Mouse (Mus musculus) stomach, embryonic 14.5 days (tissue): ENCODE data around the gene Pi4kb. TPM values are rescaled to one million over a fixed set of nuclear protein-coding genes. Genes with fewer than 3 reads are reported as not detected.
"Not testable (repeated sequence)": the region's sequence is repeated elsewhere in the genome, so short reads cannot be mapped to it uniquely, and the experiment has no call there.

Source experiments
- ATAC-seq: fragments of 200-750 bp; cut with Nextera tagmentation; 2 replicates; pipeline ENCODE4 v1.8.0; 2017; ENCODE audit warnings: low read depth, moderate TSS enrichment; ENCODE audit not compliant: insufficient number of reproducible peaks, insufficient read depth, low FRiP score
- H3K27ac ChIP-seq: fragments of 300-500 bp; sonication (generic); 2 replicates; pipeline ENCODE4 v1.5.1; 2014; ENCODE audit warnings: mild to moderate bottlenecking, low read length, moderate library complexity, mixed read lengths
- H3K27me3 ChIP-seq: fragments of 300-500 bp; sonication (generic); 2 replicates; pipeline ENCODE4 v1.6.1; 2014; ENCODE audit warnings: low read length, control low read depth, mixed read lengths; ENCODE audit not compliant: control insufficient read depth, insufficient read depth
- H3K36me3 ChIP-seq: fragments of 300-500 bp; sonication (generic); 2 replicates; pipeline ENCODE4 v1.6.1; 2014; ENCODE audit warnings: mild to moderate bottlenecking, control low read depth, low read length, moderate library complexity, mixed read lengths; ENCODE audit not compliant: control insufficient read depth, insufficient read depth
- H3K4me1 ChIP-seq: fragments of 300-500 bp; sonication (generic); 2 replicates; pipeline ENCODE4 v1.6.1; 2014; ENCODE audit warnings: low read length, control low read depth, mixed read lengths; ENCODE audit not compliant: control insufficient read depth, insufficient read depth
- H3K4me2 ChIP-seq: fragments of 300-500 bp; sonication (generic); replicated peaks from 2 replicates; pipeline ENCODE4 v1.6.1; 2014; ENCODE audit warnings: low read depth, low read length, control low read depth
- H3K4me3 ChIP-seq: fragments of 300-500 bp; sonication (generic); 2 replicates; pipeline ENCODE4 v1.5.1; 2014; ENCODE audit warnings: low read depth, low read length, control low read depth
- H3K9ac ChIP-seq: fragments of 300-500 bp; sonication (generic); replicated peaks from 2 replicates; pipeline ENCODE4 v1.6.1; 2014; ENCODE audit warnings: low read depth, mild to moderate bottlenecking, control low read depth, low read length, moderate library complexity, mixed read lengths
- H3K9me3 ChIP-seq: fragments of 300-500 bp; sonication (generic); 2 replicates; pipeline ENCODE4 v1.6.1; 2016; ENCODE audit warnings: low read depth, low read length, control low read depth; ENCODE audit not compliant: control insufficient read depth
- WGBS: fragments of 180-500 bp; shearing (Covaris S2); extraction: QIAGEN DNeasy Blood & Tissue Kit; methylation state at CpG from one replicate; pipeline ENCODE4 v1.1.7; 2014; 5-methylcytosine and 5-hydroxymethylcytosine counted together
- polyA plus RNA-seq: library from polyadenylated mRNA; unstranded; fragments of >200 nt; fragmentation: Nextera tagmentation; extraction: Ambion mirVana; gene quantifications from 2 replicates; pipeline ENCODE4 v1.2.1, GENCODE M21; 2014

The Pi4kb gene
- polyA plus RNA-seq, 1 experiment from 2014 or later, result 24.7 TPM

GRCm38 (mm10) chr3:94933604-94934003, 40.9 kb upstream of the Pi4kb start:
- not testable (repeated sequence) for H3K9me3 ChIP-seq, H3K27me3 ChIP-seq, H3K4me3 ChIP-seq, H3K36me3 ChIP-seq, H3K9ac ChIP-seq, ATAC-seq, H3K4me1 ChIP-seq
- peak overlapping the region; percentile 50 for H3K4me2 ChIP-seq
- no CpG with 5 or more reads among the region's 2 CpGs for WGBS
- H3K27ac ChIP-seq, result peak overlapping the region; percentile 95

DNA sequence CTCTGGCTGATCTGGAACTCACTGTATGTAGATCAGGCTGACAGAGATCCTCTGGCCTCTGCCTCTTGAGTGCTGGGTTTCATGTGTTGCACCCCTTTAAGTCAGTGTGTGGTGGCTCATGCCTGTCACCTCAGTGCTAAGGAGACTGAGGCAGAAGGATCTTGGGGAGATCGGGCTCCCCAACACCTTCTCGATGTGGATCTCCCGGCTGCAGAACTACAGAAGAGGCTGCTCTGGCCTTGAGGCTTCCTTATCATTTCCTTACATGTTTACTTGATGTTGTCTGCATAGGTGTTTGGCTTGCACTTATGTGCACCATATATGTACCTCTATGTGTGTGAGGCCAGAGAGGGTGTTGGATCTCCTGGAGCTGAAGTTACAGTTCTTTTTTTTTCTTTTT, 40.0 kb upstream of the Pi4kb start:
- WGBS, result 91% methylated on average over 3 of the region's 3 CpGs

DNA sequence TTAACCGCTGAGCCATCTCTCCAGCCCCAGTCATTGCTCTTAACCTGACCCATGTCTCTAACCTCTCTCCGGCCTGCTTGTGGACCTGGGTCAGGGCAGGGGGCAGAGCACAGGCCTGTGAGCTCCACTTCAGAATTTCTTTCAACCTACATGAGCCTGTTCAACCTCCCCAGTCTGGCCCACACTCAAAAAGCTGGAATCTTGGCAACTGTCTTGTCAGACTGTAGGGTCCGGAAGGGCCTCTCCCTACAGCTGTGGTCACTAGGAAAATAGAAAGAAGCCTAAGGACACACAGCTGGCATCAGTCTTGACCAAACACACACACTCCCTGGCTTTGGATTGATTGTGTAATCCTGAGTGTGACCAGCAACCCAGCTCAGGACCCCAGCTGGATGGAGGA, 39.2 kb upstream of the Pi4kb start:
- H3K27me3 ChIP-seq, H3K4me1 ChIP-seq, ATAC-seq, H3K36me3 ChIP-seq, H3K4me3 ChIP-seq, H3K9ac ChIP-seq, H3K4me2 ChIP-seq, H3K9me3 ChIP-seq, H3K27ac ChIP-seq: not testable (repeated sequence)
- WGBS, result 70% methylated on average over 3 of the region's 3 CpGs

More for the DNA sequence above, 40.0 kb upstream of the Pi4kb start:
- not testable (repeated sequence) for H3K4me1 ChIP-seq, H3K27ac ChIP-seq, H3K36me3 ChIP-seq, H3K9me3 ChIP-seq, ATAC-seq, H3K9ac ChIP-seq, H3K4me3 ChIP-seq, H3K4me2 ChIP-seq, H3K27me3 ChIP-seq

- not testable (repeated sequence) for H3K27ac ChIP-seq, H3K27me3 ChIP-seq, H3K4me2 ChIP-seq, H3K4me1 ChIP-seq, H3K9ac ChIP-seq, H3K9me3 ChIP-seq, H3K4me3 ChIP-seq, H3K36me3 ChIP-seq, ATAC-seq
- 82% methylated on average over 5 of the region's 5 CpGs for WGBS
Measured at GRCm38 (mm10) chr3:94936147-94936546, 38.4 kb upstream of the Pi4kb start.

GRCm38 (mm10) chr3:94937194-94937593, 37.3 kb upstream of the Pi4kb start:
- ATAC-seq, H3K4me1 ChIP-seq, H3K9ac ChIP-seq, H3K4me2 ChIP-seq, H3K27ac ChIP-seq, H3K9me3 ChIP-seq, H3K36me3 ChIP-seq, H3K27me3 ChIP-seq, H3K4me3 ChIP-seq: not testable (repeated sequence)
- 90% methylated on average over 6 of the region's 7 CpGs for WGBS

- not testable (repeated sequence) for H3K27me3 ChIP-seq, ATAC-seq
- WGBS, result 49% methylated on average over 9 of the region's 9 CpGs
Measured at GRCm38 (mm10) chr3:94940033-94940432, 34.5 kb upstream of the Pi4kb start.

GRCm38 (mm10) chr3:94942211-94942967, 32.1 kb upstream of the Pi4kb start:
- H3K27me3 ChIP-seq, H3K4me2 ChIP-seq, H3K9me3 ChIP-seq, H3K4me3 ChIP-seq, H3K27ac ChIP-seq, H3K4me1 ChIP-seq, H3K9ac ChIP-seq, H3K36me3 ChIP-seq: not testable (repeated sequence)
- 82% methylated on average over 7 of the region's 9 CpGs for WGBS
- peak; percentile 42; the same call in 1 of the 2 replicates for ATAC-seq

More at GRCm38 (mm10) chr3:94940033-94940432, 34.5 kb upstream of the Pi4kb start:
- H3K4me2 ChIP-seq, H3K9ac ChIP-seq, H3K4me1 ChIP-seq, H3K36me3 ChIP-seq, H3K9me3 ChIP-seq, H3K4me3 ChIP-seq, H3K27ac ChIP-seq: not testable (repeated sequence)

GRCm38 (mm10) chr3:94943706-94944105, 30.8 kb upstream of the Pi4kb start:
- H3K36me3 ChIP-seq, H3K4me1 ChIP-seq, H3K9me3 ChIP-seq, H3K4me2 ChIP-seq, H3K27ac ChIP-seq, H3K9ac ChIP-seq, H3K27me3 ChIP-seq, ATAC-seq, H3K4me3 ChIP-seq: not testable (repeated sequence)
- WGBS, result 26% methylated on average over 3 of the region's 4 CpGs

- no peaks in the 10 kb centered on the region for H3K36me3 ChIP-seq
- ATAC-seq, result no peak
- 73% methylated on average over 3 of the region's 3 CpGs for WGBS
Measured at GRCm38 (mm10) chr3:94948066-94948614, 26.4 kb upstream of the Pi4kb start.

More at GRCm38 (mm10) chr3:94948066-94948614, 26.4 kb upstream of the Pi4kb start:
- no peak overlapping the region for H3K4me3 ChIP-seq
- no peak overlapping the region for H3K27ac ChIP-seq
- no peaks in the 10 kb centered on the region for H3K4me1 ChIP-seq
- H3K9me3 ChIP-seq, result no peaks in the 10 kb centered on the region
- H3K9ac ChIP-seq, result no peak overlapping the region
- no peaks in the 10 kb centered on the region for H3K27me3 ChIP-seq
- H3K4me2 ChIP-seq, result no peak overlapping the region
